Mouse (Mus musculus): ENCODE measurements around the gene Bcl9.

DNA sequence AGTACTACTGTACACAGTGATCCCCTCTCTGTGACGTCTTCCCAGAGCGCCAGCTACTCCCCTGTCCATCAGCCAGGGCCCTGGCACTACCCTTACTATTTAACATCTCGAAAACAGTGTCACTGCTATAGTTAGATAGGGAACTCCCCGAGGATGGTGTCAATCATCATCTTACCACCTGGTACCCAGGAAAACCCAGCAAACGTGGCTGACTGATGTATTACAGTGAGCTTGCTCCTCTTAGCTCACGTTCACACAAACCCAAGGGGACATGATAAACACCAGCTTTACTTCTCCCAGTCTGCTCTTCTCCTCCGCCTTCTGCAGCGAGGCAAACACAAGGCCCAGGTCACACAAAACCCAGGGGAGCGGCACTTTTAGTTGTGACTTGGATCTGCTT lies 74.5 kb downstream of the Bcl9 start:
- TF ChIP-seq POLR2AphosphoS5 (IDR thresholded peaks at IDR 0.05; ENCODE audit: insufficient replicate concordance, low read depth, low read length) (no peak), CTCF (IDR thresholded peaks at IDR 0.05; ENCODE audit: low read depth, low read length) (no peak), TAL1 (conservative IDR thresholded peaks at IDR 0.05; ENCODE audit: low read depth, low read length) (no peak), GATA1 (IDR thresholded peaks at IDR 0.05; ENCODE audit: borderline replicate concordance, low read length) (no peak)
